Mouse (Mus musculus) hindbrain, postnatal 0 days (tissue): Measurements from ENCODE around the gene Xylt1. TPM values are rescaled to one million over a fixed set of nuclear protein-coding genes. Genes with fewer than 3 reads are reported as not detected.

Experiments
- ATAC-seq: fragments of 200-750 bp; cut with Nextera tagmentation; 2 replicates; pipeline ENCODE4 v1.8.0; 2017; ENCODE audit warnings: mild to moderate bottlenecking, moderate TSS enrichment, moderate library complexity
- DNase-seq: peaks from one replicate; pipeline ENCODE4 v3.0.0-alpha.2; 2015; ENCODE audit warnings: low spot score
- H3K27ac ChIP-seq: fragments of 300-500 bp; sonication (generic); 2 replicates; pipeline ENCODE4 v1.5.1; 2014; ENCODE audit warnings: mild to moderate bottlenecking
- H3K27me3 ChIP-seq: fragments of 300-500 bp; sonication (generic); 2 replicates; pipeline ENCODE4 v1.6.1; 2014; ENCODE audit warnings: low read length, mixed read lengths; ENCODE audit not compliant: insufficient read depth
- H3K36me3 ChIP-seq: fragments of 300-500 bp; sonication (generic); 2 replicates; pipeline ENCODE4 v1.6.1; 2014; ENCODE audit warnings: low read length, mixed read lengths; ENCODE audit not compliant: insufficient read depth
- H3K4me1 ChIP-seq: fragments of 300-500 bp; sonication (generic); 2 replicates; pipeline ENCODE4 v1.6.1; 2014; ENCODE audit warnings: antibody characterized with exemption, low read length, mixed read lengths; ENCODE audit not compliant: insufficient read depth
- H3K4me2 ChIP-seq: fragments of 300-500 bp; sonication (generic); 2 replicates; pipeline ENCODE4 v1.6.1; 2014; ENCODE audit warnings: low read depth, mild to moderate bottlenecking, low read length, moderate library complexity, mixed read lengths
- H3K4me3 ChIP-seq: fragments of 300-500 bp; sonication (generic); 2 replicates; pipeline ENCODE4 v1.5.1; 2014; ENCODE audit warnings: low read length
- H3K9ac ChIP-seq: fragments of 300-500 bp; sonication (generic); replicated peaks from 2 replicates; pipeline ENCODE4 v1.6.1; 2014; ENCODE audit warnings: mild to moderate bottlenecking, low read length, moderate library complexity, mixed read lengths
- H3K9me3 ChIP-seq: fragments of 300-500 bp; sonication (generic); 2 replicates; pipeline ENCODE4 v1.6.1; 2016; ENCODE audit warnings: low read length, mixed read lengths
- CTCF ChIP-seq: IDR thresholded peaks from 2 replicates; pipeline ENCODE4 v1.5.1; 2016; ENCODE audit warnings: antibody characterized with exemption, control low read depth, low read depth
- WGBS: fragments of 180-500 bp; shearing (Covaris S2); extraction: QIAGEN DNeasy Blood & Tissue Kit; methylation state at CpG from one replicate; pipeline ENCODE4 v1.1.7; 2014; 5-methylcytosine and 5-hydroxymethylcytosine counted together
- polyA plus RNA-seq: library from polyadenylated mRNA; unstranded; fragments of >200 nt; fragmentation: Nextera tagmentation; extraction: Ambion mirVana; gene quantifications from 2 replicates; pipeline ENCODE4 v1.2.1, GENCODE M21; 2015
- total RNA-seq: library from RNA; depleted of rRNA; stranded (reverse); fragments of >200 nt; gene quantifications from 2 replicates; pipeline ENCODE4 v1.2.3, GENCODE M21; 2014

Xylt1 gene
- total and polyA plus RNA-seq, 2 experiments from 2014 or later = 3.0 to 16.6 TPM

DNA sequence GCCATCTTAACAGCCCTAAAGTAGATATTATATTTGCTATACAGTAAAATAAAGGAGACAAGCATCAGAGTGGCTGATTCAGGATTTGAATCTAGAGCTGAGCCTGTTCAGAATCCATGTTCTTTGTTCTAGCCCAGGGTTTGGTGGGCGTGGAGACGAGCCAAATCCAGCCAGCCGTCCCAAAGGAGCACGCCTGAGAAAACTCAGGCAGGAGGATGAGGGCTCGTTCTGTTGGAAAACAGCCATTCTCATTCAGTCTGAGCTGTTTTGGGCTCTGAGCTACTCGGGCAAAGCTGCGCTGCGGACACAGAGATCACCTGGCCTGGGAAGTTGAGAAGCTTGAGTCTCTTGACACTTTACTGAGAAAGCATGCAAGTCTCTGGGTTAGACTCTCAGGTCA lies 115.0 kb downstream of the Xylt1 start:
- Histone ChIP-seq H3K27me3 (no peaks in the 10 kb centered on the region), H3K9me3 (no peaks in the 10 kb centered on the region), H3K9ac (no peak overlapping the region), H3K27ac (no peak overlapping the region), H3K4me2 (no peak overlapping the region), H3K4me3 (no peak overlapping the region), H3K36me3 (no peaks in the 10 kb centered on the region), H3K4me1 (no peaks in the 10 kb centered on the region; the same call in 1 of the 2 replicates)
- TF ChIP-seq CTCF = no peak
- WGBS = 40% methylated on average over 8 of the region's 8 CpGs
- DNase-seq = peak; percentile 43
- no peak for ATAC-seq

GRCm38 (mm10) chr7:117498173-117498572 lies 117.4 kb downstream of the Xylt1 start:
- TF ChIP-seq CTCF = no peak
- no peak for DNase-seq
- no peak for ATAC-seq
- no peaks in the 10 kb centered on the region for H3K27me3 ChIP-seq
- no peaks in the 10 kb centered on the region for H3K9me3 ChIP-seq
- no peak overlapping the region for H3K4me3 ChIP-seq
- H3K9ac ChIP-seq = no peak overlapping the region
- no peaks in the 10 kb centered on the region for H3K36me3 ChIP-seq
- WGBS = 86% methylated on average over 2 of the region's 2 CpGs
- no peak overlapping the region for H3K4me2 ChIP-seq
- H3K4me1 ChIP-seq = peaks cover 2% of the 10 kb centered on the region; the same call in 1 of the 2 replicates
- no peak overlapping the region for H3K27ac ChIP-seq

GRCm38 (mm10) chr7:117501355-117502181 lies 120.8 kb downstream of the Xylt1 start:
- Histone ChIP-seq H3K36me3 (no peaks in the 10 kb centered on the region), H3K9ac (no peak overlapping the region), H3K9me3 (no peaks in the 10 kb centered on the region), H3K27me3 (no peaks in the 10 kb centered on the region), H3K27ac (peak overlapping the region; percentile 48; the same call in 1 of the 2 replicates), H3K4me1 (0 out of 2 replicates have a peak, but pooled peaks cover 2% of the 10 kb centered on the region), H3K4me3 (no peak overlapping the region), H3K4me2 (no peak overlapping the region)
- DNase-seq = peak; percentile 83
- TF ChIP-seq CTCF = no peak
- 32% methylated on average over 15 of the region's 15 CpGs for WGBS
- peak; percentile 80 for ATAC-seq

DNA sequence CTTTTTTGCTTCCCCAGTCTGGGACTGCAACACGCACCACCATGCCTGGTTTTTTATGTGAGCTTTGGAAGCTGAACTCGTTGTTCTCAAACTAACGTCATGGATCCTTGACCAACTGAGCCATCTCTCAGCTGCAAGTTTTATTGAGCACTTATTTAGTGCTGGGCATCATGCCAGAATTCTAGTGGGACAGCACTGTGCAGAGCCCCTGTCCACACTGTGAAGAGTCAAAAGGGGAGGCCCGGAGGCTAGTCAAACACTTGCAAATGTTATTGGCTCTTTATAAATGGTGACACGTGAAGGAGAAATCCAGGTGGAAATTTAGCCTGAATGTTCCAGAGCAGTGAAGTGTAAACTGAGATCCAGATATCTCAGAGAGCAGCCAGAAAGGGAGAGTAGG lies 121.6 kb downstream of the Xylt1 start:
- no peak for DNase-seq
- no peaks in the 10 kb centered on the region for H3K36me3 ChIP-seq
- 61% methylated on average over 5 of the region's 5 CpGs for WGBS

DNA sequence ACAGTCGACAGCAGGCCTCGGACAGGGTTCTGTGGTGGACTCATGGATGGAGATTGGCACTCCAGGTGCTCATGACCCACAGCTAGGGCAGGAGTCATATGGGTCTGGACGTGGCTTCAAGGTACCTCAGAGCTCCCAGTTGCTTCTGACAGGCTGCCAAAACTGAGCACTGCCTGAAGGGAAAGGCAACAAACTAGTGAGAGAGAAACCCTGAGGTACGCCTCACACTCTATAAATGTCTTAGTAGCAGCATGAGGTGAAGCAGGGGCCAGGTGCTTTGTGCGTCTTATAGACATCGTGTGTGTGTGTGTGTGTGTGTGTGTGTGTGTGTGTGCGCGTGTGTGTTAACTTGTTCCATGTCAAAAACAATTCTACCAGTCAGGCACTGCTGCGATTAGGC lies 122.9 kb downstream of the Xylt1 start:
- 77% methylated on average over 9 of the region's 9 CpGs for WGBS
- no peak for TF ChIP-seq CTCF
- Histone ChIP-seq H3K27ac (no peak overlapping the region), H3K36me3 (no peaks in the 10 kb centered on the region), H3K27me3 (no peaks in the 10 kb centered on the region), H3K4me2 (no peak overlapping the region), H3K4me3 (no peak overlapping the region), H3K4me1 (0 out of 2 replicates have a peak, but pooled peaks cover 2% of the 10 kb centered on the region), H3K9me3 (no peaks in the 10 kb centered on the region), H3K9ac (no peak overlapping the region)
- DNase-seq (no peak), ATAC-seq (no peak)

More for the DNA sequence above, 121.6 kb downstream of the Xylt1 start:
- no peak for TF ChIP-seq CTCF
- Histone ChIP-seq H3K4me1 (0 out of 2 replicates have a peak, but pooled peaks cover 2% of the 10 kb centered on the region), H3K4me3 (no peak overlapping the region), H3K9me3 (no peaks in the 10 kb centered on the region), H3K27ac (peak overlapping the region; percentile 48; the same call in 1 of the 2 replicates), H3K4me2 (no peak overlapping the region), H3K27me3 (no peaks in the 10 kb centered on the region), H3K9ac (no peak overlapping the region)
- ATAC-seq = peak; percentile 18; the same call in 1 of the 2 replicates

GRCm38 (mm10) chr7:117505791-117506190 lies 125.0 kb downstream of the Xylt1 start:
- Histone ChIP-seq H3K4me1 (0 out of 2 replicates have a peak, but pooled peaks cover 2% of the 10 kb centered on the region), H3K9me3 (no peaks in the 10 kb centered on the region), H3K27me3 (no peaks in the 10 kb centered on the region), H3K4me2 (no peak overlapping the region), H3K9ac (no peak overlapping the region), H3K4me3 (no peak overlapping the region), H3K36me3 (no peaks in the 10 kb centered on the region), H3K27ac (no peak overlapping the region)
- DNase-seq (no peak), ATAC-seq (no peak)
- no peak for TF ChIP-seq CTCF
- 86% methylated on average over 3 of the region's 3 CpGs for whole genome bisulfite sequencing

DNA sequence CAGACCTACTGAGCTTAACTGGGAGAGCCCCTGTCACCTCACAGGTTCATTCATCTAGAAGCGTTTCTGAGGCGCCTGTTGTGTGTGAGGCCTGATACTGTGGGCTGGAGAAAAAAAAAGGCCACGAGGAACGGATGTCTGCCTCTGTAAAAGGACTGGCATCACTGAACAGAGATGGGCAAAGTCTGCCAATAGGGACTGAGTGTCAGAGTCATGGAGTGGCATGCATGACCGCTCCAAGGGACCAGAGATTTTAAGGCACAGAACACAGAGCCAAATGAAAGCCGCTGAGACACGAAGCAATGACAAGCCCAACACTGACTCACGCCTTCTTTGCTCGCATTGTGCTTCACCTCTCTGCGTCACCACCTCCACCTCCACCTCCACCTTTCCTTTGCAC lies 126.6 kb downstream of the Xylt1 start:
- WGBS = 83% methylated on average over 10 of the region's 10 CpGs
- Histone ChIP-seq H3K27ac (no peak overlapping the region), H3K4me2 (no peak overlapping the region), H3K27me3 (no peaks in the 10 kb centered on the region), H3K9ac (no peak overlapping the region), H3K9me3 (no peaks in the 10 kb centered on the region), H3K36me3 (no peaks in the 10 kb centered on the region), H3K4me1 (no peaks in the 10 kb centered on the region), H3K4me3 (no peak overlapping the region)
- no peak for TF ChIP-seq CTCF
- no peak for ATAC-seq
- DNase-seq = no peak
